Mouse (Mus musculus) frontal cortex, postnatal 36 days (tissue): ENCODE results near the gene Galnt16.

Experiments used
- DNase-seq, 2 experiments: peaks; one replicate each; pipeline ENCODE4 v3.0.0; 2022; ENCODE audit warnings: low spot score in 2 of 2

Gene Galnt16

DNA sequence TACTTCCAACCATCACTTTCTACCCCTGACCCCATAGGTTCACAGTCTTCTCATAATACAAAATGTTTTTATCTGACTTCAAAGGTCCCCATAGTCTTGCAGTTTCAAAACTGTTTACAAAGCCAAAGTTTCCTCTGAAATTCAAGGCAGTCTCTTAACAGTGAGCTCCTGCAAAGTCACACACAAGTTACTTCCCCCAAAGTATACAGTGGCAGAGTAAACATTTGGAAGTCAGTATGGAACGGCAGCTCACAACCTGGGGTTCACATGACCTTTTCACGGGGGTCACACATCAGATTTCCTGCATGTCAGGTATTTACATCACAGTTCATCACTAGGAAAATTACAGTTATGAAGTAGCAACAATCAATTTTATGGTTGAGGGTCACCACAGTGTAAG, 145.9 kb downstream of the Galnt16 start:
- no peak for DNase-seq

DNA sequence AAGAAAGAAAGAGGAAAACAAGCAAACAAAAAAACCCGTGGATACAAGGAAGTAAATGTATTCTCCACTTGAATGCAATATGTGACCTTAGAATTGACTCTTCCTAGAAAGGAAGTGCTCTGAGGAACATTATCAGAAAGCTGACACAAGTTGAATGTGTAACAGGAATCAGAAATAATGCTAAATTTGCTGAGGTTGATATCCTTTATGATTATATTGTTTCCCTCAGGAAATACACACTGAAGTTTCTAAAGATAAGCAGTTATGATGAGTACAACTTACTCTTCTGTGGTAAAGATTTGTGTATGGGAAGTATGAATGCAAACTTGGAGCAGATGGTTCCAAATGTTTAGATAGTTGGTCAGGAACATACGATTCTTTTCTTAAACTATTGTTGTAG, 150.3 kb downstream of the Galnt16 start:
- DNase-seq: no peak

DNA sequence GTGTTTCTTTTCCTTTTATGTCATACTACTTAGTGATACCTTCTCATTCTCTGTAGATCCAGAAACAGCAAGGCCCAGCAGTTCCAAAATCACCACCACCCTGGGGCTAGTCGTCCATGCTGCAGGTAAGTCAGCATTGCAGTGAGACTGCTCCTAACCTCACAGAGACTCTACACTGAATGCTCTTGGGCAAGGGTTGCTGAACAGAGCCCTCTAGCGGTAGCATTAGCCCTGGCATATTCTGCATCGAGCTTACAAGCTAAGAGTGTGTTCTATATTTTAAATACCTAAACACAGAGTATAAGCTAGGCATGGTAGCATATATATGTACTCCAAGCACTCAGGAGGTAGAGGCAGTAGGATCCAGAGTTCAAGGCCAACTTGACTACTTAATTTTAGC, 155.1 kb downstream of the Galnt16 start:
- DNase-seq: peak; percentile 49 to 74
